In genomic region chr10:124090547-124090946, GRCm38 (mm10) we compare ENCODE assay signal across 16 mouse cellular contexts.
DNase-seq lines count a peak whose midpoint lies in the region; ATAC-seq lines count a peak whose summit lies in the region.
"Had no signal": no experiment of that assay in that cellular context is flagged by ENCODE, and none has a peak within 500 bp of the region (broad histone marks: within the 10 kb centered on the region; RNA-seq: fewer than 3 reads in every experiment).

No protein-coding gene starts in this region.

- no peaks in the 10 kb centered on the region for H3K4me1 ChIP-seq in heart, embryonic 12.5 days (replicated peaks)
- H3K4me1 ChIP-seq in heart, embryonic 16.5 days (ENCODE audit: control insufficient read depth, insufficient read depth, low read length): peaks cover 7% of the 10 kb centered on the region; the same call in 1 of the 2 replicates
- H3K4me1 ChIP-seq in limb, embryonic 10.5 days: no peaks in the 10 kb centered on the region
- H3K4me1 ChIP-seq: forebrain, embryonic 15.5 days; hindbrain, embryonic 13.5 days had no signal

- H3K4me2 ChIP-seq in heart, embryonic 12.5 days: peak overlapping the region; percentile 20
- peak overlapping the region; percentile 1; the same call in 1 of the 2 replicates for H3K4me2 ChIP-seq in heart, embryonic 16.5 days (ENCODE audit: low read depth, low read length)
- H3K4me2 ChIP-seq: forebrain, embryonic 15.5 days; hindbrain, embryonic 13.5 days had no signal

- WGBS in heart, embryonic 12.5 days: 38% methylated on average over 10 of the region's 10 CpGs
- WGBS in heart, embryonic 16.5 days: 40% methylated on average over 10 of the region's 10 CpGs
- WGBS in limb, embryonic 10.5 days: 88% methylated on average over 10 of the region's 10 CpGs

- DNase-seq in heart, adult 18-20 months: no peak
- no peak for DNase-seq in heart, adult 8-10 months (ENCODE audit: low spot score)
- peak; percentile 33 for DNase-seq in retina, embryonic 14.5 days (ENCODE audit: low spot score)
- DNase-seq in limb, embryonic 10.5 days (ENCODE audit: low spot score): no peak
- DNase-seq: adrenal gland, adult 2 months; adrenal gland, postnatal 25 days; cerebellum, adult 2 months; cerebellum, postnatal 10 days; gastrocnemius, postnatal 36 days; kidney, adult 11 months; kidney, adult 9 months had no signal

- no peaks in the 10 kb centered on the region for H3K36me3 ChIP-seq in heart, embryonic 12.5 days
- no peaks in the 10 kb centered on the region for H3K36me3 ChIP-seq in heart, embryonic 16.5 days (ENCODE audit: control insufficient read depth, insufficient read depth)
- no peaks in the 10 kb centered on the region for H3K36me3 ChIP-seq in limb, embryonic 10.5 days
- H3K36me3 ChIP-seq: forebrain, embryonic 15.5 days; hindbrain, embryonic 13.5 days had no signal

- H3K27ac ChIP-seq in heart, embryonic 12.5 days (ENCODE audit: poor library complexity, severe bottlenecking): no peak overlapping the region
- H3K27ac ChIP-seq in heart, embryonic 16.5 days (ENCODE audit: low read length): no peak overlapping the region
- H3K27ac ChIP-seq in limb, embryonic 10.5 days: no peak overlapping the region
- H3K27ac ChIP-seq: forebrain, embryonic 15.5 days; hindbrain, embryonic 13.5 days; hindbrain, postnatal 0 days had no signal

- no peak for ATAC-seq in heart, embryonic 12.5 days (ENCODE audit: insufficient number of reproducible peaks, low FRiP score)
- ATAC-seq in heart, embryonic 16.5 days (replicated peaks; ENCODE audit: extremely low read depth, insufficient read depth, low FRiP score): peak; percentile 67; the same call in 1 of the 2 replicates
- ATAC-seq: forebrain, embryonic 15.5 days; hindbrain, postnatal 0 days had no signal

- no peaks in the 10 kb centered on the region for H3K27me3 ChIP-seq in heart, embryonic 12.5 days (replicated peaks)
- H3K27me3 ChIP-seq in heart, embryonic 16.5 days (ENCODE audit: control insufficient read depth, insufficient read depth, low read length): no peaks in the 10 kb centered on the region
- no peaks in the 10 kb centered on the region for H3K27me3 ChIP-seq in limb, embryonic 10.5 days (ENCODE audit: low read depth, poor library complexity, severe bottlenecking)
- H3K27me3 ChIP-seq: forebrain, embryonic 15.5 days; hindbrain, embryonic 13.5 days had no signal

- H3K9ac ChIP-seq in heart, embryonic 12.5 days: no peak overlapping the region
- no peak overlapping the region for H3K9ac ChIP-seq in heart, embryonic 16.5 days (ENCODE audit: low read length)
- H3K9ac ChIP-seq: forebrain, embryonic 15.5 days; hindbrain, embryonic 13.5 days had no signal

- H3K9me3 ChIP-seq in heart, embryonic 12.5 days (replicated peaks): peaks cover 4% of the 10 kb centered on the region; the same call in 1 of the 2 replicates
- no peaks in the 10 kb centered on the region for H3K9me3 ChIP-seq in heart, embryonic 16.5 days (replicated peaks; ENCODE audit: control insufficient read depth, low read length)
- no peaks in the 10 kb centered on the region for H3K9me3 ChIP-seq in limb, embryonic 10.5 days (replicated peaks)
- H3K9me3 ChIP-seq: forebrain, embryonic 15.5 days; hindbrain, embryonic 13.5 days had no signal

- no peak overlapping the region for H3K4me3 ChIP-seq in heart, embryonic 12.5 days
- no peak overlapping the region; the same call in 1 of the 2 replicates for H3K4me3 ChIP-seq in heart, embryonic 16.5 days (ENCODE audit: low read length)
- no peak overlapping the region for H3K4me3 ChIP-seq in limb, embryonic 10.5 days
- H3K4me3 ChIP-seq: forebrain, embryonic 15.5 days; hindbrain, embryonic 13.5 days had no signal
